Mouse (Mus musculus) erythroblast, embryonic 14.5 days (primary cell): ENCODE data around the gene Gm4302. TPM values are rescaled to one million over a fixed set of nuclear protein-coding genes. Genes with fewer than 3 reads are reported as not detected.
"Not testable (repeated sequence)": the region's sequence is repeated elsewhere in the genome, so short reads cannot be mapped to it uniquely, and the experiment has no call there.

Experiments used
- H3K27me3 ChIP-seq: 2 replicates; pipeline ENCODE4 v1.6.1; 2012; ENCODE audit warnings: inconsistent platforms; ENCODE audit not compliant: control insufficient read depth
- H3K36me3 ChIP-seq: 2 replicates; pipeline ENCODE4 v1.6.1; 2012; ENCODE audit warnings: mild to moderate bottlenecking, inconsistent platforms; ENCODE audit not compliant: control insufficient read depth
- H3K4me1 ChIP-seq: 2 replicates; pipeline ENCODE4 v1.6.1; 2012; ENCODE audit warnings: inconsistent platforms; ENCODE audit not compliant: control insufficient read depth
- H3K4me3 ChIP-seq: replicated peaks from 2 replicates; pipeline ENCODE3; 2012; ENCODE audit warnings: moderate library complexity, mild to moderate bottlenecking, inconsistent platforms
- H3K9me3 ChIP-seq: 2 replicates; pipeline ENCODE4 v1.6.1; 2012; ENCODE audit warnings: low read length, inconsistent platforms, mixed read lengths; ENCODE audit not compliant: control insufficient read depth
- GATA1 ChIP-seq: IDR thresholded peaks from 2 replicates; pipeline ENCODE4 v1.6.1; 2012; ENCODE audit warnings: low read length, inconsistent platforms, mixed read lengths
- TAL1 ChIP-seq: IDR thresholded peaks from 3 replicates; pipeline ENCODE4 v1.6.1; 2012; ENCODE audit warnings: low read length, inconsistent platforms, mixed read lengths
- polyA plus RNA-seq: library from polyadenylated mRNA; stranded (reverse); fragments of >175 nt; gene quantifications from 2 replicates; pipeline ENCODE4 v1.2.3, GENCODE M21; 2012

Gene Gm4302
- polyA plus RNA-seq, result not detected in 2 replicates

DNA sequence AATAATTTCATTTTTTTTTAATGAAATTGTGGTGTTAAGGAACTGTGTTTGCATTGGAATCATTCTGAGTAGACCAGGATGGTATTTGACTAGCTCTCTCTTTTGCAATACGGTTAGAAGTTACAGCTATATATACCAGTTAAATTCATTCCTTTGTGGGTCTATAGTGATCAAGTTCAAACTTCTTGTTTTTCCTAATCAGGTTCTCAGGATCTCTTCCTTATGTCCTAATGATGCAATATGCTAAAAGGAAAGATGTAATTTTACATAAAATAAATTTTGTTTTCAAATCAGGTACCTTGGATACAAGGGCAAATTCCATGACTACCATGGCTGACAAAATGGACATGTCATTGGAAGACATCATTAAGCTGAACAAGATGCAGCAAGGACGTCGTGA lies at the start of gene Gm4302:
Gm4302 (plus strand) TSS at position 301 of the 400 bp plus-strand sequence.
- H3K36me3 ChIP-seq, H3K4me3 ChIP-seq, H3K4me1 ChIP-seq, H3K9me3 ChIP-seq, H3K27me3 ChIP-seq: not testable (repeated sequence)

- TF ChIP-seq TAL1 (no peak), GATA1 (no peak)
- no peaks in the 10 kb centered on the region for H3K9me3 ChIP-seq
These were observed 44.5 kb upstream of the Gm4302 start for GRCm38 (mm10) chr10:100296105-100296504.

GRCm38 (mm10) chr10:100300106-100300505 lies 40.5 kb upstream of the Gm4302 start:
- not testable (repeated sequence) for H3K4me3 ChIP-seq, H3K4me1 ChIP-seq, H3K9me3 ChIP-seq, H3K36me3 ChIP-seq, H3K27me3 ChIP-seq

More at GRCm38 (mm10) chr10:100296105-100296504, 44.5 kb upstream of the Gm4302 start:
- Histone ChIP-seq H3K4me3 (no peak overlapping the region), H3K36me3 (no peaks in the 10 kb centered on the region), H3K27me3 (no peaks in the 10 kb centered on the region), H3K4me1 (no peaks in the 10 kb centered on the region)

- not testable (repeated sequence) for H3K9me3 ChIP-seq, H3K36me3 ChIP-seq, H3K4me1 ChIP-seq, H3K4me3 ChIP-seq, H3K27me3 ChIP-seq
These were observed 5.3 kb upstream of the Gm4302 start, which contains the start of gene Gm4301 for GRCm38 (mm10) chr10:100335376-100335775. Gene Gm4301, plus strand, starts transcription at chr10:100335676.

DNA sequence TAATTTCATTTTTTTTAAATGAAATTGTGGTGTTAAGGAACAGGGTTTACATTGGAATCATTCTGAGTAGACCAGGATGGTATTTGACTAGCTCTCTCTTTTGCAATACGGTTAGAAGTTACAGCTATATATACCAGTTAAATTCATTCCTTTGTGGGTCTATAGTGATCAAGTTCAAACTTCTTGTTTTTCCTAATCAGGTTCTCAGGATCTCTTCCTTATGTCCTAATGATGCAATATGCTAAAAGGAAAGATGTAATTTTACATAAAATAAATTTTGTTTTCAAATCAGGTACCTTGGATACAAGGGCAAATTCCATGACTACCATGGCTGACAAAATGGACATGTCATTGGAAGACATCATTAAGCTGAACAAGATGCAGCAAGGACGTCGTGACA lies 5.0 kb downstream of the Gm4302 start, which contains the start of gene Gm4303:
Gm4303 (plus strand) TSS at position 301 of the 400 bp plus-strand sequence.
- H3K9me3 ChIP-seq, H3K4me1 ChIP-seq, H3K4me3 ChIP-seq, H3K27me3 ChIP-seq, H3K36me3 ChIP-seq: not testable (repeated sequence)

GRCm38 (mm10) chr10:100350793-100351192 lies 10.2 kb downstream of the Gm4302 start, which contains the start of gene Gm4305:
Gene Gm4305, plus strand, starts transcription at chr10:100351093.
- H3K9me3 ChIP-seq, H3K4me3 ChIP-seq, H3K27me3 ChIP-seq, H3K36me3 ChIP-seq, H3K4me1 ChIP-seq: not testable (repeated sequence)

GRCm38 (mm10) chr10:100356841-100357240 lies 16.2 kb downstream of the Gm4302 start:
- H3K27me3 ChIP-seq, H3K9me3 ChIP-seq, H3K4me1 ChIP-seq, H3K4me3 ChIP-seq, H3K36me3 ChIP-seq: not testable (repeated sequence)

DNA sequence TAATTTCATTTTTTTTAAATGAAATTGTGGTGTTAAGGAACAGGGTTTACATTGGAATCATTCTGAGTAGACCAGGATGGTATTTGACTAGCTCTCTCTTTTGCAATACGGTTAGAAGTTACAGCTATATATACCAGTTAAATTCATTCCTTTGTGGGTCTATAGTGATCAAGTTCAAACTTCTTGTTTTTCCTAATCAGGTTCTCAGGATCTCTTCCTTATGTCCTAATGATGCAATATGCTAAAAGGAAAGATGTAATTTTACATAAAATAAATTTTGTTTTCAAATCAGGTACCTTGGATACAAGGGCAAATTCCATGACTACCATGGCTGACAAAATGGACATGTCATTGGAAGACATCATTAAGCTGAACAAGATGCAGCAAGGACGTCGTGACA lies 20.4 kb downstream of the Gm4302 start, which contains the start of gene Gm4307:
Gm4307 (plus strand) TSS at position 301 of the 400 bp plus-strand sequence.
- not testable (repeated sequence) for H3K27me3 ChIP-seq, H3K9me3 ChIP-seq, H3K4me3 ChIP-seq, H3K36me3 ChIP-seq, H3K4me1 ChIP-seq

DNA sequence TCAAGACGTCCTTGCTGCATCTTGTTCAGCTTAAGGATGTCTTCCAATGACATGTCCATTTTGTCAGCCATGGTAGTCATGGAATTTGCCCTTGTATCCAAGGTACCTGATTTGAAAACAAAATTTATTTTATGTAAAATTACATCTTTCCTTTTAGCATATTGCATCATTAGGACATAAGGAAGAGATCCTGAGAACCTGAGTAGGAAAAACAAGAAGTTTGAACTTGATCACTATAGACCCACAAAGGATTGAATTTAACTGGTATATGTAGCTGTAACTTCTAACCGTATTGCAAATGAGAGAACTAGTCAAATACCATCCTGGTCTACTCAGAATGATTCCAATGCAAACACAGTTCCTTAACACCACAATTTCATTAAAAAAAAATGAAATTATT lies 41.8 kb downstream of the Gm4302 start, which contains the start of gene Gm4312:
Gm4312 (minus strand) TSS at position 101 of the 400 bp plus-strand sequence.
- not testable (repeated sequence) for H3K27me3 ChIP-seq, H3K9me3 ChIP-seq, H3K36me3 ChIP-seq, H3K4me3 ChIP-seq, H3K4me1 ChIP-seq

Other genes starting within 250 kb of the Gm4302 start
- gene Gm4301, start 5.2 kb upstream of the Gm4302 start, polyA plus RNA-seq, result not detected in 2 replicates
- gene Gm4303, start 5.1 kb downstream of the Gm4302 start, polyA plus RNA-seq, result not detected in 2 replicates
- gene Gm4305, start 10.3 kb downstream of the Gm4302 start, polyA plus RNA-seq, result not detected in 2 replicates
- not detected in 2 replicates for gene Gm4307, start 20.5 kb downstream of the Gm4302 start, polyA plus RNA-seq
- not detected in 2 replicates for gene Gm4312, start 41.7 kb downstream of the Gm4302 start, polyA plus RNA-seq
- 0.02 and 0.13 TPM in 2 replicates for gene Tmtc3, start 146.5 kb downstream of the Gm4302 start, polyA plus RNA-seq
- 0.08 and 0.27 TPM in 2 replicates for gene Cep290, start 146.7 kb downstream of the Gm4302 start, polyA plus RNA-seq
- 1.4 and 1.5 TPM in 2 replicates for gene 4930430F08Rik, start 249.6 kb downstream of the Gm4302 start, polyA plus RNA-seq
- not detected in 2 replicates for gene 1700017N19Rik, start 249.6 kb downstream of the Gm4302 start, polyA plus RNA-seq